Mouse (Mus musculus) megakaryocyte, embryonic 14.5 days (primary cell): ENCODE measurements around the gene Gpx2. TPM values are rescaled to one million over a fixed set of nuclear protein-coding genes. Genes with fewer than 3 reads are reported as not detected.

Experiments used
- H3K27me3 ChIP-seq: replicated peaks from 2 replicates; pipeline ENCODE3; 2012; ENCODE audit warnings: inconsistent platforms
- H3K36me3 ChIP-seq: replicated peaks from 2 replicates; pipeline ENCODE3; 2012; ENCODE audit warnings: low read length, inconsistent platforms, mixed read lengths
- H3K4me1 ChIP-seq: 2 replicates; pipeline ENCODE4 v1.6.1; 2012; ENCODE audit warnings: inconsistent platforms
- H3K4me3 ChIP-seq: replicated peaks from 2 replicates; pipeline ENCODE3; 2012; ENCODE audit warnings: moderate library complexity, mild to moderate bottlenecking, inconsistent platforms
- H3K9me3 ChIP-seq: 2 replicates; pipeline ENCODE4 v1.6.1; 2012; ENCODE audit warnings: inconsistent platforms
- FLI1 ChIP-seq: IDR thresholded peaks from 2 replicates; pipeline ENCODE4 v1.6.1; 2012; ENCODE audit warnings: low read length, inconsistent platforms, mixed read lengths
- GATA1 ChIP-seq: IDR thresholded peaks from 3 replicates; pipeline ENCODE4 v1.6.1; 2012; ENCODE audit warnings: mixed read lengths, low read length, inconsistent platforms, borderline replicate concordance
- polyA plus RNA-seq: library from polyadenylated mRNA; stranded (reverse); fragments of >175 nt; gene quantifications from 2 replicates; pipeline ENCODE4 v1.2.3, GENCODE M21; 2012; ENCODE audit warnings: low replicate concordance; ENCODE audit not compliant: insufficient read depth

The Gpx2 gene
- polyA plus RNA-seq, 1 experiment, result not detected

DNA sequence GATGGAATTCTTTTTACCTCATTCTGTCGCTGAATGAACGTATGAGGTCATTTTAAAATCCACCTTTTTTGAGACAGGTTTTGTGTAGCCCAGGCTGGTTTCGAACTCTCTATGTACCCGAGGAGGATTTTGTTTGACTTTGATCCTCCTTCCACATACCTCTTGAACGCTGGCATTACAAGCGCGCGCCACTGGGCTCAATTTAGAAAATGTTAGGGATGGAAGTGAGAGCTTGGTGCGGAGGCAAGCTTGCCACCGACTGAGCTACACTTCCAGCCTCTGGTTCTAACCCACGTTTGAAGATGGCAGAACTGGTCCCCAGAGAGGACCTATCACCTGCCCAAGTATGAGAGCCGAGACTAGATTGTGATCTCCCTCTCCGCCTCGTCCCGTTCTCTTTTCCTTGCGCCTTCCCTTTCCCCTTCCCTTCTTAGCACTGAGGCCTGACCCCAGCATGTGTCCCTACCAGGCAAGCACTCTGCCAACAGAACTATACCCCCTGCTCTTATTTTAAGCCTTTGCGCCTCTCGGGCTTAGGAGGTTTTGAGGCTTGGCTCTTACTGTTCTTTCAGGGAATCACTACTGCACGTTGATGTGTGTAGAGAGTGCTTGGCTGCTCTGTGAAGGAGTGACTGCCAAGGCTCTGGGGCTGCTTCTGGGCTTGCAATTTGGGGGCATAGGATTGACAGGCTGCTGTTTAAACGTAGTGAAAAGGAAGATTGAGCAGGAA lies 29.3 kb downstream of the Gpx2 start:
- TF ChIP-seq FLI1 (no peak), GATA1 (no peak)
- Histone ChIP-seq H3K9me3 (peaks cover 6% of the 10 kb centered on the region), H3K4me3 (peak overlapping the region; percentile 98), H3K4me1 (peaks cover 19% of the 10 kb centered on the region), H3K36me3 (peaks cover 6% of the 10 kb centered on the region), H3K27me3 (no peaks in the 10 kb centered on the region)

DNA sequence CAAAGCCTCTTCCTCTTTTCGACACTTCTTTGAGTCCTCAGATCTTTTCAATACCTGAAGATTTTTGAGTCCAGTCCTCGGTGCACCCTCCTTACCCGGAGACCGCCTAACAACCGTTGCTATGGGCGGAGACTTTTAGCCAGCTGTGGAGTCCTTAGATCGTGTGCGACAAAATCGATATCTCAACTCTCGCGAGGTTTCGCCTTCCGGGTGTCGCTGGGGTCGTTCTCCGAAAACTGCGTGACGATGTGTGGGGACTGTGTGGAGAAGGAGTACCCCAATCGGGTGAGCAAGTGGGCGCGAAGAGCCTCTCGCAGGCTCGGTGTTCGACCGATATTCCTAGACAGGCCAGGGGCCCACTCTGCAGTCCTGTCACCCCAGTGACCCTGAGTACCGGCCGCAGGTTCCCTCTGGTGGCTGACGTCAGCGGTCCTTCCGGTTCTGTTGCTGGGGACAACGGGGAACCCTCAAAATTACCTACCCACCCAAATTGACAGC lies 30.0 kb downstream of the Gpx2 start, which contains the start of the genes Churc1 and Fntb:
Gene Churc1 (plus strand): TSS at position 185 of the 498 bp plus-strand sequence.
Gene Fntb (plus strand): TSS at position 236 of the 498 bp plus-strand sequence.
- H3K4me1 ChIP-seq, result peaks cover 19% of the 10 kb centered on the region
- H3K27me3 ChIP-seq, result no peaks in the 10 kb centered on the region
- H3K36me3 ChIP-seq, result peaks cover 6% of the 10 kb centered on the region
- H3K4me3 ChIP-seq, result peak within 1 kb of the TSS; percentile 98
- H3K9me3 ChIP-seq, result peaks cover 6% of the 10 kb centered on the region
- no peak for TF ChIP-seq GATA1
- TF ChIP-seq FLI1, result no peak

DNA sequence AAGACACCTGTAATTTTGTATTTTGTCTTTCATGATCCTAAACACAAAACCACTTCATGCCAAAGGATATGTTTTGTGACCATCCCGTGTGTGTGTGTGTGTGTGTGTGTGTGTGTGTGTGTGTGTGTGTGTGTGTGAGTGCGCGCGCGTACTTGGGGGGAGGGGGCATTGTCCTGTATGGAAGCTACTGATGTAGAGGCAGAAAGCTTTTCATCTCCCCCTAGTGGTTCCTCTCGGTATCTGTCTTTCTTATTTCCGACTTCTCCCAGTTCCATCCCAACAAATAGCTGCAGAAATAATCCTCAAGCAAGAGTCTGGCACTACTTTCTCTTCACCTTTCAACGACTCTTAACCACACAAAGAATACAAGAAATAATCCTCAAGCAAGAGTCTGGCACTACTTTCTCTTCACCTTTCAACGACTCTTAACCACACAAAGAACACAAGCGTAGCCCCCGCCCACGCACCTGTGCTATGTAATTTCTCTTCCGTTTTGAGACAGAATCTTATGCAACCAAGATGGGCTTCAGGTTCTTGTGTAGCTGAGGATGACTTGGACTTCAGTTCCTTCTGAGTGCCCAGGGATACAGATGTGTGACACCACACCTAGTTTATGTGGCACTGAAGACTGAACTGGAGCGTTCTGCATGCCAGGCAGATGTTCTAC lies 42.6 kb downstream of the Gpx2 start:
- Histone ChIP-seq H3K4me1 (peaks cover 5% of the 10 kb centered on the region; the same call in 1 of the 2 replicates), H3K27me3 (peaks cover 7% of the 10 kb centered on the region), H3K9me3 (peaks cover 17% of the 10 kb centered on the region), H3K36me3 (no peaks in the 10 kb centered on the region), H3K4me3 (no peak overlapping the region)
- TF ChIP-seq FLI1 (no peak), GATA1 (no peak)

DNA sequence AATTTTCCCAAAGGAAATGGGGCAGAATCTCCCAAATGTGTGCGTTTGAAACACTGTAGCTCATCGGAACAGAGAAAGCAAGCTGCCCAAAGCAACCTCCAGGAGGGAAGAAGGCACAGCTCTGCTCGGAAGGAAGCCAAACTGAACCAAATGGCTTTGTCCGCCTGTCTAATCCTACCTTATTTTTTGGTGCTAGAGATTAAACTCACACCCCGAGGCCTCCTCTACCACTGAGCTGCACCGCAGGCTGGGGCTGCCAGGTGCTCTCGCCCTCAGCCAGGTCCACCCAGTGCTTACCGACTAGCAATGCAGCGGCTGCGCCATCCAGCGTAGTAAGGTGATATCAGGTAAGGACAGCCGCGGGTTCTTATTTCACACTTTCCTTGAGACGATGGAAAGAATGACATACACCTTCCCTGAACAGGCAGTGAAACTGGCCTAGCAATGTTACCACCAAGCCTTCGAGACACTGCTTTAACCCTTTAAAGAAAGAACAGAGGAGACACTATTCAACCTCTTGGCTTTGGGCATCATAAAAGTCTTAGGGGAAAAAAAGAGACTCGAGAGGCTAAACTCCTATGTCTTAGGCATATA lies 44.4 kb downstream of the Gpx2 start:
- no peak for TF ChIP-seq FLI1
- no peak for TF ChIP-seq GATA1
- no peaks in the 10 kb centered on the region for H3K36me3 ChIP-seq
- peaks cover 17% of the 10 kb centered on the region for H3K9me3 ChIP-seq
- no peak overlapping the region for H3K4me3 ChIP-seq
- peaks cover 7% of the 10 kb centered on the region for H3K27me3 ChIP-seq
- H3K4me1 ChIP-seq, result peaks cover 5% of the 10 kb centered on the region; the same call in 1 of the 2 replicates

Other genes with a start within 250 kb of the Gpx2 start
- gene Sptb, start 85.0 kb downstream of the Gpx2 start, polyA plus RNA-seq, result 23.3 and 25.7 TPM in 2 replicates
- gene Churc1, start 30.0 kb downstream of the Gpx2 start, polyA plus RNA-seq, result 5.6 TPM in 1 of 2 replicates, not detected in the other
- 13.4 and 35.3 TPM in 2 replicates for gene Fntb, start 30.0 kb downstream of the Gpx2 start, polyA plus RNA-seq
- not detected in 2 replicates for gene Rab15, start 27.4 kb upstream of the Gpx2 start, polyA plus RNA-seq
- gene Max, start 166.6 kb upstream of the Gpx2 start, polyA plus RNA-seq, result 114 and 143 TPM in 2 replicates